Mouse (Mus musculus) embryonic facial prominence, embryonic 14.5 days (tissue): Measurements from ENCODE around the gene Tbata. TPM values are rescaled to one million over a fixed set of nuclear protein-coding genes. Genes with fewer than 3 reads are reported as not detected.

Experiments
- ATAC-seq: fragments of 200-750 bp; cut with Nextera tagmentation; 2 replicates; pipeline ENCODE4 v1.8.0; 2017; ENCODE audit warnings: low read depth, moderate number of reproducible peaks, moderate TSS enrichment
- DNase-seq: peaks from one replicate; pipeline ENCODE4 v3.0.0-alpha.2; 2015; ENCODE audit warnings: low spot score
- H3K27ac ChIP-seq: fragments of 300-500 bp; sonication (generic); replicated peaks from 2 replicates; pipeline ENCODE4 v1.5.1; 2014; ENCODE audit warnings: low read depth, mild to moderate bottlenecking, low read length, moderate library complexity
- H3K27me3 ChIP-seq: fragments of 300-500 bp; sonication (generic); replicated peaks from 2 replicates; pipeline ENCODE4 v1.6.1; 2014; ENCODE audit warnings: low read length; ENCODE audit not compliant: control insufficient read depth, insufficient read depth
- H3K36me3 ChIP-seq: fragments of 300-500 bp; sonication (generic); 2 replicates; pipeline ENCODE4 v1.6.1; 2014; ENCODE audit warnings: low read length, mixed read lengths; ENCODE audit not compliant: control insufficient read depth, insufficient read depth
- H3K4me1 ChIP-seq: fragments of 300-500 bp; sonication (generic); 2 replicates; pipeline ENCODE4 v1.6.1; 2014; ENCODE audit warnings: antibody characterized with exemption, low read length; ENCODE audit not compliant: control insufficient read depth, insufficient read depth
- H3K4me2 ChIP-seq: fragments of 300-500 bp; sonication (generic); 2 replicates; pipeline ENCODE4 v1.6.1; 2014; ENCODE audit warnings: low read depth, mild to moderate bottlenecking, low read length, moderate library complexity, mixed read lengths
- H3K4me3 ChIP-seq: fragments of 300-500 bp; sonication (generic); 2 replicates; pipeline ENCODE4 v1.5.1; 2014; ENCODE audit warnings: low read depth, mild to moderate bottlenecking, low read length
- H3K9ac ChIP-seq: fragments of 300-500 bp; sonication (generic); 2 replicates; pipeline ENCODE4 v1.6.1; 2014; ENCODE audit warnings: low read depth, mild to moderate bottlenecking, low read length, moderate library complexity, mixed read lengths
- H3K9me3 ChIP-seq: fragments of 300-500 bp; sonication (generic); 2 replicates; pipeline ENCODE4 v1.6.1; 2016; ENCODE audit warnings: low read length; ENCODE audit not compliant: control insufficient read depth
- WGBS: fragments of 180-500 bp; shearing (Covaris S2); extraction: QIAGEN DNeasy Blood & Tissue Kit; methylation state at CpG from one replicate; pipeline ENCODE4 v1.1.7; 2014; 5-methylcytosine and 5-hydroxymethylcytosine counted together
- polyA plus RNA-seq: library from polyadenylated mRNA; unstranded; fragments of >200 nt; fragmentation: Nextera tagmentation; extraction: Ambion mirVana; gene quantifications from 2 replicates; pipeline ENCODE4 v1.2.1, GENCODE M21; 2014

Tbata gene
- polyA plus RNA-seq, 1 experiment from 2014 or later: 1.2 TPM

DNA sequence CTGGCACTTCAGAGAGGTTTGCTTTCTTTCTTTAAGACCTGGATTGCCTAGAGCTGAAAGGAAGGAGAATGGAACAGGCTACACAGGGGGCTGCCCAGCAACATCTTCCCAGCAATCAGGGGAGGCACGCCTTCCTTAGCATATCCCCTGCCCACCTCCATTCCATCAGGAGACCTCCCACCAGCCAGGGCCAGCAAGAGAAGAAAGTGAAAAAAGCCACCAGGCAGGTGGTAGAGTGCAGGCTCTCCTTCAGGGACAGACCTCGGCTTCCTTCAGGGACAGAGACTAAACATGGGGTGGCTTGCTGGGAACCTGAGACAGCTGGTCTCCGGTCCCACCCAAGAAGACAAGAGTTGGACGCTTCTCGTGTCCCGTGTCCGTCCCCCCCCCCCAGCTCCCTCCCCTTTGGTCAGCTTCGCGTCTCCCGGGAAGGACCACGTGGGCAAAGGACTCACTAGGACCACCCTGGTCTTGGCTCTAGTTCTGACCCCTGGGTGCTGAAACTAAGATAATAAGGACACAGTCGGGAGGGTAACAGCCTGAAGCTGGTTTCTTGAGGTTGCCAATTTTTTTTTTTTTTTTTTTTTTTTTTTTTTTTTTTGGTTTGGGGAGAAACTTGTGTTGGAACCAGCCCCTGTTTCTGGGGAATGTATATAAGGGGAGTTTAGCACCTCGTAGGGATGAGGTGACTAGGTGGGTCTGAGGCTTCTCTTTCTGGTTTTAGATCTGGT, 3.1 kb downstream of the Tbata start:
- Histone ChIP-seq H3K4me1 (peaks cover 4% of the 10 kb centered on the region; the same call in 1 of the 2 replicates), H3K27me3 (no peaks in the 10 kb centered on the region; the same call in 1 of the 2 replicates), H3K4me3 (no peak overlapping the region), H3K4me2 (no peak overlapping the region), H3K27ac (no peak overlapping the region), H3K9me3 (no peaks in the 10 kb centered on the region), H3K36me3 (no peaks in the 10 kb centered on the region), H3K9ac (no peak overlapping the region)
- no peak for ATAC-seq
- 41% methylated on average over 13 of the region's 13 CpGs for whole genome bisulfite sequencing
- DNase-seq: no peak

DNA sequence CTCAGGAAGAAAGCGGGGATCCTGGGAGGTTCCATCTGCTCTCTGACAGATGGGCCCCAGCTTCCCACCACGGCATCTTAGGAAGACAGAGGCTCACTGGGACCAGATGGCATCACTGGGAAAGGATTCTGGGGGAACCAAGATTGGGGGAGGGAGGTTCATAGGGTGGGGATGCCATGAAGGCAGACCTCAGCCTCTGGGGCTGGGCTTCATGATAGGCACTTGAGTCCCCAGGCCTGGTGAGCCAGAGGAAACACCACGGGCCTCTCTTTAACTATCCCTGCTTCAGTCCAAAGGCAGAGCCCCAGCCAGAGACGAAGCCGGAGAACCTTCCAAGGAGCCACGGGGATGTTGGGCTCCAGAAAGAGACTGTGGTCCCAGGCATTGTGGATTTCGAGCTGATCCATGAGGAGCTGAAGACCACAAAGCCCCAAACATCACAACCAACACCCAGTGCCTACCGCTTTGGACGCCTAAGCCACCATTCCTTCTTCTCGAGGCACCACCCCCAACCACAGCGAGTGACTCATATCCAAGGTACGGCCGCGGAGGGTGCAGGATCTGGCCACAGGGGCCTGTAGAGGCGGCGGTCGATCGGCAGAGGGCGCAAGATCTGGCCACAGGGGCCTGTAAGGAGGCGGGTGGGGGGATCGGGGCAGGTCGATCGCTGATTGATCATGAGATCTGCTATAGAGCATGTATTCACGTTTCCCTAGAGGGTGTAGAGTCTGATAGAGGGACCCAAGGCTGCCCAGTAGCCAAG, 3.9 kb downstream of the Tbata start:
- H3K4me3 ChIP-seq: no peak overlapping the region
- 15% methylated on average over 21 of the region's 24 CpGs for WGBS
- peak; percentile 60 for DNase-seq

DNA sequence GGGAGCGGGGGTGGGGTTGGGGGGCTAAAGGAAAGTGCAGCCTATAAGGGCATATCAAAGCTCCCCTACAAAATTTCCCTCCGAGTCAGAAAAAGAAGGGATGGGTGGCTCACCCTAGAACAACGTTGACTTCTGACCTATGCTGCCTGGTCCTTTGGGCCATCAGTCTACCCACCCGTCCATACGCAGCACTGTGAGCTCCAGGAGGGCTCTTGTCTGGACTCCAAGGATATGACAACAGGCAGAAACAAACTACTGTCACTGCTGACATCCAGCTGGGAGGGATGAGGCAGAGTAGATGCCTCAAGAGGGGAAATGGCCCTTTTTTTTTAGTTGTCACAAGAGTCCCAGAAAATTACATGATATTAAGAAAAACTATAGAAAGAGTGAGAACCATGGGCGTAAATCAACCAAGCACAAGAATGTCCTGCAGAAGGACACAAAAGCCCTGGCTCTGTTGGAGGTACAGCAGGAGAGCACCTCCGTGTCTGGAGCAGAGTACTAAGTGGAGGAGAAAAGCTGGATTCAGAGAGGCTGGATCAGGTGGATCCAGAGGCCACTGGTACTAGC, 4.6 kb downstream of the Tbata start:
- ATAC-seq (no peak), DNase-seq (no peak)
- no peak overlapping the region for H3K27ac ChIP-seq
- WGBS: 50% methylated on average over 7 of the region's 7 CpGs
- peaks cover 4% of the 10 kb centered on the region; the same call in 1 of the 2 replicates for H3K4me1 ChIP-seq
- H3K9me3 ChIP-seq: no peaks in the 10 kb centered on the region
- H3K4me3 ChIP-seq: no peak overlapping the region
- H3K4me2 ChIP-seq: peak overlapping the region; percentile 18; the same call in 1 of the 2 replicates
- H3K36me3 ChIP-seq: no peaks in the 10 kb centered on the region
- no peaks in the 10 kb centered on the region; the same call in 1 of the 2 replicates for H3K27me3 ChIP-seq
- no peak overlapping the region for H3K9ac ChIP-seq

More for the DNA sequence above, 3.9 kb downstream of the Tbata start:
- Histone ChIP-seq H3K27me3 (no peaks in the 10 kb centered on the region; the same call in 1 of the 2 replicates), H3K9me3 (no peaks in the 10 kb centered on the region), H3K9ac (no peak overlapping the region), H3K4me2 (peak overlapping the region; percentile 18; the same call in 1 of the 2 replicates), H3K27ac (no peak overlapping the region), H3K4me1 (peaks cover 4% of the 10 kb centered on the region; the same call in 1 of the 2 replicates), H3K36me3 (no peaks in the 10 kb centered on the region)
- peak; percentile 63; the same call in 1 of the 2 replicates for ATAC-seq

DNA sequence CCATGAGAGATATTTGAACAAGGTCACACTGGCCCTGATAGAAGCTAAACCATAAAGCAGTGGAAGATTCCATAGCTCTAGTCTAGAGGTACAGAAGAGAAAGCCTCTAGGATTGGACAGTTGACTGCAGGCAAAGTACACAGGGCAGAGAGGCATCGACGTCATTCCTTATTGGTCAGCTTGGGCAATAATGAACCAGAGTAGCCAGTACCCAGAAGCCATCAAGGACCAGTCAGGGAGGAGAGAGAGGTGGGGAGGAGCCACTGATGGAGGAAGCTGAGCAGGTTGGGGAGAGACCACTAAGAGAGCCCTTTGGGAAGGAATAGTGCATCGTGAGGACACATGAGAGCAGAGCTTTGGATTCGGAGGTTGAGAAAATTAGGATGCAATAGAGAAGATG, 6.0 kb downstream of the Tbata start:
- H3K9me3 ChIP-seq: no peaks in the 10 kb centered on the region
- ATAC-seq (no peak), DNase-seq (no peak)
- H3K9ac ChIP-seq: no peak overlapping the region
- no peak overlapping the region for H3K27ac ChIP-seq
- no peak overlapping the region for H3K4me2 ChIP-seq
- no peak overlapping the region for H3K4me3 ChIP-seq
- H3K36me3 ChIP-seq: no peaks in the 10 kb centered on the region
- peaks cover 4% of the 10 kb centered on the region; the same call in 1 of the 2 replicates for H3K4me1 ChIP-seq
- WGBS: 68% methylated on average over 4 of the region's 4 CpGs
- no peaks in the 10 kb centered on the region; the same call in 1 of the 2 replicates for H3K27me3 ChIP-seq

- Histone ChIP-seq H3K4me2 (no peak overlapping the region), H3K4me1 (peaks cover 4% of the 10 kb centered on the region; the same call in 1 of the 2 replicates), H3K9me3 (no peaks in the 10 kb centered on the region), H3K9ac (no peak overlapping the region), H3K36me3 (no peaks in the 10 kb centered on the region), H3K27ac (no peak overlapping the region), H3K4me3 (no peak overlapping the region), H3K27me3 (no peaks in the 10 kb centered on the region; the same call in 1 of the 2 replicates)
- ATAC-seq (no peak), DNase-seq (no peak)
- 86% methylated on average over 8 of the region's 8 CpGs for WGBS
Observed at GRCm38 (mm10) chr10:61178687-61179086, 6.9 kb downstream of the Tbata start.

GRCm38 (mm10) chr10:61179927-61180326, 8.2 kb downstream of the Tbata start:
- H3K27ac ChIP-seq: no peak overlapping the region
- peaks cover 4% of the 10 kb centered on the region; the same call in 1 of the 2 replicates for H3K4me1 ChIP-seq
- H3K9me3 ChIP-seq: no peaks in the 10 kb centered on the region
- H3K9ac ChIP-seq: no peak overlapping the region
- H3K4me3 ChIP-seq: no peak overlapping the region
- no peaks in the 10 kb centered on the region; the same call in 1 of the 2 replicates for H3K27me3 ChIP-seq
- 58% methylated on average over 6 of the region's 6 CpGs for WGBS
- H3K4me2 ChIP-seq: no peak overlapping the region
- DNase-seq: peak; percentile 14
- no peak for ATAC-seq
- H3K36me3 ChIP-seq: no peaks in the 10 kb centered on the region

DNA sequence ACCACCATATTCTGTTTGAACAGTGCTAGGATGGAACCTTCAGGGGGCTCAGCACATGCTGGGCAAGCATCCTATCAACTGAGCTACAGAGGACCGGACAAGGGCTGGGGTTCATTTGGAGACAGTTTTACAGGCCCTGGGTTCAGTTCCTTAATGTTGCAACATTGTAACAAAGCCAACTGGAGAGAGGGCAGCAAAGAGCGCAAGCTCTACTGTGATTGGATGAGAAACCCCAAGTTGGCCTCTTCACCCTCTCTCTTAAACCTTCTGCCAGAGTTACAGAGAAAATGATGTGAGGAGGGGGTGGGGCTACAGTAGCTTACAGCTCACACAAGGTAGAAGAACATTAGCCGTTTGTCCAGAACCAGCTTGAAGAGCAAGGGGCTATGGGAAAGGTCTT, 15.2 kb downstream of the Tbata start:
- no peaks in the 10 kb centered on the region for H3K27me3 ChIP-seq
- ATAC-seq (no peak), DNase-seq (no peak)
- H3K9me3 ChIP-seq: no peaks in the 10 kb centered on the region
- 80% methylated on average over 3 of the region's 3 CpGs for WGBS
- H3K27ac ChIP-seq: no peak overlapping the region
- H3K4me1 ChIP-seq: no peaks in the 10 kb centered on the region
- H3K36me3 ChIP-seq: no peaks in the 10 kb centered on the region
- no peak overlapping the region for H3K4me2 ChIP-seq
- H3K9ac ChIP-seq: no peak overlapping the region
- no peak overlapping the region for H3K4me3 ChIP-seq

- Histone ChIP-seq H3K27ac (no peak overlapping the region), H3K9ac (no peak overlapping the region), H3K4me1 (no peaks in the 10 kb centered on the region), H3K27me3 (no peaks in the 10 kb centered on the region), H3K4me3 (no peak overlapping the region), H3K9me3 (no peaks in the 10 kb centered on the region), H3K4me2 (no peak overlapping the region), H3K36me3 (no peaks in the 10 kb centered on the region)
- no peak for DNase-seq
- 65% methylated on average over 3 of the region's 3 CpGs for WGBS
- ATAC-seq: no peak
Observed at GRCm38 (mm10) chr10:61188010-61188409, 16.3 kb downstream of the Tbata start.
